Mouse (Mus musculus) bone marrow macrophage, adult 2 months (primary cell): Measurements from ENCODE around the gene Agbl4. TPM values are rescaled to one million over a fixed set of nuclear protein-coding genes. Genes with fewer than 3 reads are reported as not detected.

Experiments
- H3K27ac ChIP-seq: 2 replicates; pipeline ENCODE4 v1.5.1; 2012; ENCODE audit warnings: low read depth, low read length; ENCODE audit not compliant: insufficient read depth
- H3K4me1 ChIP-seq: 2 replicates; pipeline ENCODE4 v1.6.1; 2012; ENCODE audit warnings: low read length; ENCODE audit not compliant: control insufficient read depth, insufficient read depth
- H3K4me3 ChIP-seq: 2 replicates; pipeline ENCODE4 v1.5.1; 2012; ENCODE audit warnings: mild to moderate bottlenecking, low read length, moderate library complexity; ENCODE audit not compliant: insufficient read depth
- CTCF ChIP-seq: IDR thresholded peaks from 2 replicates; pipeline ENCODE4 v1.5.1; 2012; ENCODE audit warnings: low read depth, mild to moderate bottlenecking, low read length, moderate library complexity
- POLR2A ChIP-seq: IDR thresholded peaks from 2 replicates; pipeline ENCODE4 v1.6.1; 2012; ENCODE audit warnings: mild to moderate bottlenecking, low read depth, low read length, borderline replicate concordance
- polyA plus RNA-seq: library from polyadenylated mRNA; stranded (reverse); fragments of >200 nt; gene quantifications from 2 replicates; pipeline ENCODE4 v1.2.4, GENCODE M21; 2012; ENCODE audit not compliant: missing spikeins, insufficient read depth, insufficient read length

The Agbl4 gene
- polyA plus RNA-seq, 1 experiment, result not detected

DNA sequence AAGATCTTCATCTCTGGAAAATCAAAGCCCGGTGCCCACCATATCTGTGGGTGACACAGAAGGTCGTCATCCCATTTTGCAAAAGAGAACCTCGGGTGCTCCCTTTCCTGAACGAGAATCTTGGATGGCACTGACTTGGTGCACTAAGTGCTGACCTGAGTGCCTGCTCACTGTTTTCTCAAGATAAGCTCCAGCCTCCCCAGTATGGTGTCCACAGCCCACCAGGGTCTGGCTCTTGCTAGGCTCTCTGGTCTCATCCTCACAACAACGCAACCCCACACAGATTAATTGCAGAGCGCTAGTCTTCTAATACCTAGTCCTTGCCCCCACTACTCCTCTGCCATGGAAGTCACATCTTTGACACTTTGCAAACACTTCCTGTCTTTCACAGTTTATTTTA, 1131.5 kb downstream of the Agbl4 start:
- H3K4me3 ChIP-seq, result no peak overlapping the region
- H3K27ac ChIP-seq, result no peak overlapping the region
- no peak for TF ChIP-seq POLR2A
- TF ChIP-seq CTCF, result no peak
- H3K4me1 ChIP-seq, result no peaks in the 10 kb centered on the region

DNA sequence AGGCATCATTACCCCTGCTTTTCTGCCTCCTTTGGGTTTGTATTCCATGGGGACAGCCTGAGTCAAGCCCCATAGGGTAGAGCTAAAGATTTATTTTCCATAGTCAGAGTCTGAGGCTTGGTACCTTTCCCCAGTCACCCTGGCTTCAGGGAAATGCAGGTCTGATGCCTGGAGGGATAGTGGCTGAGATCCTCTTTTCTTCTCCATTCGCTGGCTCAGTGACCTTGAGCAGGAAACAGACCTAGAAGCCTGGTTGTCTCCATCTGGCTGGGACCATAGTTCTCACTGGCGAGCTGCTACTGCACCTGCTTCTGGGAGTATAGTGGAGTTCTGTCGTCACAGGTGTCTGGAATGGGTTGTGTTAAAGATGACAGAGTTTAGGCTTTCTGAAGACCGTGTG, 1132.5 kb downstream of the Agbl4 start:
- no peak overlapping the region for H3K27ac ChIP-seq
- TF ChIP-seq CTCF (no peak), POLR2A (no peak)
- H3K4me3 ChIP-seq, result no peak overlapping the region
- no peaks in the 10 kb centered on the region for H3K4me1 ChIP-seq

DNA sequence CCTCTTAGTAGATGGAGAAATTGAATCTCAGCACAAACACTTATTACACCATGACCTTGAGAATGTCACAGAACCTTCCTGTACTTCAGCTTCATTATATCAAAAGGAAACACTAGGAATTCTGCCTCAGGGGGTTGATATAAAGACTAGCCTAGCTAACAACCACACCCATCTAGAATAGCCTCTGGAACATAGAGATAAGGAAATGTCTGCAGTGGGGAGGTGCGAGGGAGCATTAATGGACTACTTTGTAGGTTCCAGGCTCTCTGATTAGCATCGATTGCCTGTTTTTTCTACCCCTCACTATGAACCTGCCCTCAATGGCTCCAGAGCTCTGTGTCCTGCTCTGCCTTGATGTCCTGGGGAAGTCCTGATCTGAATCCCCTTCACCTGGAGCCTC, 1133.1 kb downstream of the Agbl4 start:
- no peaks in the 10 kb centered on the region for H3K4me1 ChIP-seq
- TF ChIP-seq POLR2A (no peak), CTCF (no peak)
- no peak overlapping the region for H3K27ac ChIP-seq
- no peak overlapping the region for H3K4me3 ChIP-seq

DNA sequence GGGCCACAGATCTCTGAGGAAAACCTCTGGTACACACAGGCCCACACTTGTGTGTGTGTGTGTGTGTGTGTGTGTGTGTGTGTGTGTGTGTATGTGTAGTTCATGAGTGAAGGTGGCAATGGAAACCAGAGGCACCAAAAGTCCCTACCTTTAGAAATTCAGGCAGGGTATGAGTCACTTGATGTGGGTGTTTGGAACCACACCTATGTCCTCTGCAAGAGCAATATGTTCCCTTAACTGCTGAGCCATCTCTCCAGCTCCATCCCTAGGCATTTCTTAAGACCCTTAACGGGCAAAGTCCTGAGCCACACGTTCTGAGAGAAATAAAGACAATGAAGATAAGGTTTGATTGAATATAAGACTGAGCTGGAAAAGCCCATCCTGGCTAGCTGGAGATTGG, 1147.2 kb downstream of the Agbl4 start:
- Histone ChIP-seq H3K4me3 (no peak overlapping the region), H3K4me1 (no peaks in the 10 kb centered on the region), H3K27ac (no peak overlapping the region)
- TF ChIP-seq POLR2A, result no peak
- TF ChIP-seq CTCF, result no peak

DNA sequence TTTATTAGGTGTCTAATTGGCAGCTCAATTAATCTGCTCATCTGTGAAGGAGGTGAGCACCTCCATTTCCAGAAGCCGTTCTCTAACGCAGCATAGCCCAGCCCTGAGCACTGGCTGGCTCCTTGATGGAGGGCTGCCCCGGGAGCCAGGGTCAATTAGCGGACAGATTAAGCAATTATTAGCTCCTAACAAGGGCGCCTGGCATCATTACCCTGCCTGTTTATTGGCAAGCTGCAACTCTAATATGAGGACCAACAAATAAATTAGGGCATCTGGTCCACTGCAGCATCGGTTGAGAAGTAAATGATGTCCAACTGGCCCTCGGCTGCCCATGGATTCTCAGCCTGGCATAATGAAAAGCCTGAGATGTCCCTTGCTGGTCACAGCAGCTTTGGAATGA, 1148.5 kb downstream of the Agbl4 start:
- H3K4me3 ChIP-seq, result no peak overlapping the region
- H3K27ac ChIP-seq, result no peak overlapping the region
- no peaks in the 10 kb centered on the region for H3K4me1 ChIP-seq
- TF ChIP-seq CTCF (no peak), POLR2A (no peak)

DNA sequence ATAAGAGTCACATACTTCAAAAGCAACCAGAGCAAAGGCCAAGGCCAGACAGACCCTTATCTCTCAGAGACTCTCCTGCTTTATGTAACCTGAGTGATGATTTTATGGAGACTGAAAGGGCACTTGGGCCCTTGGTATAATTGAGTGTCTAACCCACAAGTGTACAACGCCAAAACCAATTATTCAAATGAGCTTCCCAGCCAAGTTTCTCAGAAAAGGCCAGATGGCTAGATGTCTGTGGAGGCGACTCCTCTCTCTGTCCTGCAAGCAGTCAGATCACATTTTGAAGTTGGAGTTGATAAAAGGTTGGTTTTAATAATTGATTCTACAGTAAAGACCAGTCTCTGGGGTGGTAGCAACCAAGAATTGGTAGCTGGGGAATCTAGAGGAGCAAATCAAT, 1158.0 kb downstream of the Agbl4 start:
- no peaks in the 10 kb centered on the region for H3K4me1 ChIP-seq
- TF ChIP-seq POLR2A (no peak), CTCF (no peak)

DNA sequence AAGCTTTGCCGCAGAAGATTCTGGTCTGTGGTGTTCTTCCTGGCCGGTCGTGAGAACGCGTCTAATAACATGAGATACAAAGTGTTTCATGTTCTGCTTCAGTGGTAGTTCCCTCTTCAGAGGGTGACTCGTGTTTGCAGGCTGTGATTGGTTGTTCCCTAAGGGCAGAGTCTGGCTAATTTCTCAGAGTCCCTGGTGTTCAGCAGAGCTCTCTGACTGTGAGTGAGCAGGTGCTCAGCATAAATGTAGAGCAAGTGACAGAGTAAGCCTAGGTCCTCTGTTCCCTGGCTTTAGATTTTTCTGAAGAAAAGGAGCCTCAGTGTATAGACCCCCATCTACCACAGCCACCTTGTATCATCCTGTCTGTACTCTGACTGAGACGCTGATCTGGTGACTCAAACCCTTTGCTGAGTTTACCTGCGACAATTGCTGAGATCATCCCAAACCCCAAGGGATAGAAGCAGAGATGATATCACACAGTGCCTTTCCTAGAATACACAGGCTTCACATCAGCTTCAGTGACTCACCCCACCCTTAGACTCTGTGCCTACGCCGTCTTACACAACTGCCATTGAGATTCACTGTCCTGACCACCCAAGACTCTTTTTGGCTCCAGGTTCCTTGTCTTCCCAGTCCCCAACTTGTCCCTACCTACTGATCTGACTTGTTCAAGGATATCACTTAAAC, 1179.8 kb downstream of the Agbl4 start:
- Histone ChIP-seq H3K4me3 (no peak overlapping the region), H3K4me1 (no peaks in the 10 kb centered on the region), H3K27ac (no peak overlapping the region)
- TF ChIP-seq CTCF, result no peak
- TF ChIP-seq POLR2A, result no peak

More for the DNA sequence above, 1158.0 kb downstream of the Agbl4 start:
- no peak overlapping the region for H3K27ac ChIP-seq
- no peak overlapping the region for H3K4me3 ChIP-seq

DNA sequence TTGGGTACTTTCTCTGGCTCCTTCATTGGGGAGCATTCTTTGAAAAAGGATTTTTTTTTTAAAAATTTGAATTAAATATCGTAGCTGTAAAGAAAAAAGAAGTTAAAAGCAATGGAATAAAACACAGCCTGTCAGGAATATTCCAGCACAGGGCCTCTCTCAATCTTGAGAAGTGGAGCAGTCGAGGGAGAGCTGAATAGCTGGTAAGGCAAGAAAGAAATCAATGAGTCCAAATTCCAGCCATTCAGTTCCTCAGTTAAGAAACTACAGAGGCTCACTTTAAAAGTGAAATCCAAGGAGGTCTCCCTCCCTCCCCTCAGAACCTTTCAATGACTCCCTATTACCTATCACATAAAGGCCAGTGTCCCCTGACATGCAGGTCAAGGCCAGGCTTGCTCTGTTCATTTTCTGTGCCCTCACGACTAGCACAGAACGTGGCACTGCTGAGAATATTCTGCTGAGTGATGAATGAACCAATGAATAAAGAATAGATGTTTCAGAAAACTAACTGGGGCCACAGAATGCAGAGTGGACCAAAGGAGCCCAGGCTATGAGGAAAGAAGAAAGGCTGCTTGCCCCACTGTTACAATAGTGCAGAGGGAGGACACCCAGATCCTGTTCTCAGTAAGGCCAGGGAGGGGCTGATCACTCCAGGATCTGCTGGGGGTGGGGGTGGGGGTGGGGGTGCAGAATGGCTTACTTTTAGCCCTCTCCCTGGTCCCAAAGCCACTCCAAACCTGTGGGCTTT, 1181.8 kb downstream of the Agbl4 start:
- TF ChIP-seq CTCF, result no peak
- no peaks in the 10 kb centered on the region for H3K4me1 ChIP-seq
- no peak overlapping the region for H3K4me3 ChIP-seq
- no peak overlapping the region for H3K27ac ChIP-seq

DNA sequence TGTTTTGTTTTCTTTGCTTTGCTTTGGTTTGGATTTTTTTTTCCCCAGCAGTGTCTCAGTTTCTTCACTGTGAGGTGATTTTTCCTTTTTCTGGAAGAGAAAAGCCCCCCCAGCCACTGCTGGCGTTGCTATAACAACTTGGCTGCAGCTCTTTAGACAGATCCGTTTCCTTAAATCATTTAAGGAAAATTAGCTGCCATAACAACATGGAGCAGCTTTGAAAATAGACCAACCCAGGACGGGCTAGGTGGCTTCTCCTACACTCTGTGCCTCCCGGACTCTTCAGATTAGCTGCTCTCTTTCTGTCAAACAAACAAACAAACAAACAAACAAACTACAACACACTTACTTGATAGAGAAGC, 1182.4 kb downstream of the Agbl4 start:
- TF ChIP-seq CTCF, result no peak
- TF ChIP-seq POLR2A, result no peak
- no peak overlapping the region for H3K4me3 ChIP-seq
- H3K27ac ChIP-seq, result no peak overlapping the region
- no peaks in the 10 kb centered on the region for H3K4me1 ChIP-seq

DNA sequence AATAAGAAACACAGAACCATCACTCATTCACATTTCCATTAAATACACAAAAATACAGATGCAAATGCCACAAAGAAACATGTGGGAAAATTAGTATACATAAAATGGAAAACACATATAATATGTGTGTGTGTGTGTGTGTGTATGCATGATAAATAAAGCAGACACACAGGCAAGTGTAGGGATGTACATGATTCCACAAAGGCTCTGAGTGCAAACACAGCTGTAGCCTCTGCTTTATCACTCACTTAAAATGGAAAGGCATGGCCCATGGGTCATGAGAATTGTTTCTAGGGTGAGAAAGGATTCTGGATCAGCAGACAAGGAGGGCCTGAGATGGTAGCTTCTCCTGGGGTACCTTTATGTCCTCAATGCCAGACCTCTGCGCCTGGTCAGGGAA, 1182.8 kb downstream of the Agbl4 start:
- Histone ChIP-seq H3K4me1 (no peaks in the 10 kb centered on the region), H3K4me3 (no peak overlapping the region), H3K27ac (no peak overlapping the region)
- TF ChIP-seq CTCF (no peak), POLR2A (no peak)
